Mouse (Mus musculus) ES-Bruce4 (cell line): ENCODE data around the gene Thbs2. TPM values are rescaled to one million over a fixed set of nuclear protein-coding genes. Genes with fewer than 3 reads are reported as not detected.

Source experiments
- H3K27ac ChIP-seq: 2 replicates; pipeline ENCODE4 v1.5.1; 2012; ENCODE audit warnings: low read length, inconsistent platforms; ENCODE audit not compliant: insufficient read depth
- H3K27me3 ChIP-seq: 2 replicates; pipeline ENCODE4 v1.6.1; 2012; ENCODE audit warnings: mild to moderate bottlenecking, low read length, inconsistent platforms; ENCODE audit not compliant: control insufficient read depth, poor library complexity, insufficient read depth, severe bottlenecking
- H3K36me3 ChIP-seq: 2 replicates; pipeline ENCODE4 v1.6.1; 2012; ENCODE audit warnings: inconsistent platforms, mild to moderate bottlenecking, low read length, moderate library complexity; ENCODE audit not compliant: control insufficient read depth, poor library complexity, insufficient read depth, severe bottlenecking
- H3K4me1 ChIP-seq: one replicate; pipeline ENCODE4 v1.8.1; 2011; ENCODE audit warnings: low read length; ENCODE audit not compliant: control insufficient read depth, insufficient read depth
- H3K4me3 ChIP-seq: 2 replicates; pipeline ENCODE4 v1.5.1; 2011; ENCODE audit warnings: low read depth, mild to moderate bottlenecking, low read length
- H3K9ac ChIP-seq: 2 replicates; pipeline ENCODE4 v1.6.1; 2012; ENCODE audit warnings: low read depth, mild to moderate bottlenecking, inconsistent platforms; ENCODE audit not compliant: poor library complexity, severe bottlenecking
- H3K9me3 ChIP-seq: replicated peaks from 2 replicates; pipeline ENCODE4 v1.6.1; 2012; ENCODE audit warnings: mild to moderate bottlenecking, low read length, inconsistent platforms; ENCODE audit not compliant: control insufficient read depth, poor library complexity, insufficient read depth, severe bottlenecking
- CTCF ChIP-seq: IDR thresholded peaks from one replicate; pipeline ENCODE4 v1.8.1; 2011; ENCODE audit warnings: low read depth, low read length
- EP300 ChIP-seq: IDR thresholded peaks from 2 replicates; pipeline ENCODE4 v1.6.1; 2011; ENCODE audit warnings: low read depth, low read length; ENCODE audit not compliant: insufficient read depth
- POLR2A ChIP-seq: IDR thresholded peaks from one replicate; pipeline ENCODE4 v1.8.1; 2011; ENCODE audit warnings: low read length; ENCODE audit not compliant: insufficient read depth
- polyA plus RNA-seq: library from polyadenylated mRNA; stranded (reverse); fragments of >200 nt; gene quantifications from 2 replicates; pipeline ENCODE4 v1.2.4, GENCODE M21; 2011; ENCODE audit warnings: low read depth; ENCODE audit not compliant: missing spikeins, insufficient read depth, insufficient read length

Thbs2 gene
- polyA plus RNA-seq, 1 experiment, result 2.0 TPM

DNA sequence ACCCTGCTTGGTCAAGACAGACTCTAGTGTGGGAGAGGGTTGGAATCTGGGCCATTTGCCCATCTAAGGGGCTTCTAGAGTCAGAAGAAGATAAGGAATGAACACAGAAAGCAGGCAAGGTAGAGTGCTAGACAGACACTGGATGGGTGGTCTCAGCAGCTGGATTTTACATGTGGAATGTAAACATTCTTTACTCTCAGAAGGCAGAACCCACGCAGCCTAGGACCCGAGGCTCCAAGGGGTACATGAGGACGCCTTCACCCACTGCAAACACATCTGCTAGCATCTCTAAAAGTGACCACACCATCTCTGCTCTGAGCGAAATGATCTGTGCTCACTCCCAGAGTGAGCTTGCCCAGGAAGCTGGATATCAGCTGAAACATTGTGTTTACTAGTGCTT lies 9.2 kb upstream of the Thbs2 start:
- no peaks in the 10 kb centered on the region for H3K27me3 ChIP-seq
- H3K27ac ChIP-seq, result no peak overlapping the region
- no peaks in the 10 kb centered on the region for H3K4me1 ChIP-seq
- H3K36me3 ChIP-seq, result no peaks in the 10 kb centered on the region
- H3K9ac ChIP-seq, result no peak overlapping the region
- H3K4me3 ChIP-seq, result no peak overlapping the region
- H3K9me3 ChIP-seq, result no peaks in the 10 kb centered on the region
- TF ChIP-seq EP300 (no peak), CTCF (no peak), POLR2A (no peak)

DNA sequence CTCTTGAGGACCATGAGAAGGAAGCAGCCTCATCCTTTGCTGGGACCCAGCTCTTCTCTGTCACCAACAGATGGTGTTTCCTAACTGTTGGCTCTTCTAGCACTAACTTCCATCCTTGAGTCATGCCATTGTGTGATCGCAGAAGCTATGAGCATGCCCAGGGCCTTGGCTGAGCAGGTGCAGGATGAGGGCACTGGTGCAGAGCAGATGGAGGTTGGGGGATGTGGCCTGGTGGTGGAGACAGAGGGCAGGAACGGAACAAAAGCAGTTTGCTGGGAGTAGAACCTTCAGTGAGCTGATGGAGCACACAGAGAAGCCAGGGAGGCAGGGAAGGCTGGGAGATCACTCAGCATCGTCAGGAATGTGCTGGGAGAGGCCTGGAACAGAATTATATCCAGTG lies 8.7 kb upstream of the Thbs2 start:
- no peak overlapping the region for H3K27ac ChIP-seq
- H3K4me1 ChIP-seq, result no peaks in the 10 kb centered on the region
- no peaks in the 10 kb centered on the region; the same call in 1 of the 2 replicates for H3K27me3 ChIP-seq
- H3K9ac ChIP-seq, result no peak overlapping the region
- no peak overlapping the region for H3K4me3 ChIP-seq
- no peaks in the 10 kb centered on the region for H3K9me3 ChIP-seq
- TF ChIP-seq POLR2A, result no peak
- no peak for TF ChIP-seq CTCF
- no peak for TF ChIP-seq EP300
- H3K36me3 ChIP-seq, result no peaks in the 10 kb centered on the region

DNA sequence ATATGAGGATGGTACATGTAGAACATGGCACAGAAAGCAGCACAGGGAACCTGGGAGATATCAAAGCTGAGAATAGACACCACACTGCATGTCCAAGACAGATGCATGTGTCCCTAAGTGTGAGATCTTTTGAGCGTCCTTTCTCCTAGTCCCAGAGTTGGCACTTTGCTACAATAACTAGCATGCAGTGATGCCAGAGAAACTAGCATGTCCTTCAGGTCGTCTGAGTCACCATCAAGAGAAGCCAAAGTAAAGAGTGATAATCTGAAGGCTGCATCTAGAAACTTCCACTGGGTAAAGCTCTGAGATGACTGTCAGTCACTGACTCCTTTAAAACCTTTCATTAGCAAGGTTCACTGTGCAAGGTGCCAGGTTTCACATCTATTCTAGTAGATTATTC lies 7.9 kb upstream of the Thbs2 start:
- H3K27ac ChIP-seq, result no peak overlapping the region
- H3K4me3 ChIP-seq, result no peak overlapping the region
- TF ChIP-seq POLR2A (no peak), EP300 (no peak), CTCF (no peak)
- H3K9me3 ChIP-seq, result no peaks in the 10 kb centered on the region
- no peaks in the 10 kb centered on the region for H3K4me1 ChIP-seq
- H3K9ac ChIP-seq, result no peak overlapping the region
- no peaks in the 10 kb centered on the region for H3K36me3 ChIP-seq
- H3K27me3 ChIP-seq, result peaks cover 3% of the 10 kb centered on the region

DNA sequence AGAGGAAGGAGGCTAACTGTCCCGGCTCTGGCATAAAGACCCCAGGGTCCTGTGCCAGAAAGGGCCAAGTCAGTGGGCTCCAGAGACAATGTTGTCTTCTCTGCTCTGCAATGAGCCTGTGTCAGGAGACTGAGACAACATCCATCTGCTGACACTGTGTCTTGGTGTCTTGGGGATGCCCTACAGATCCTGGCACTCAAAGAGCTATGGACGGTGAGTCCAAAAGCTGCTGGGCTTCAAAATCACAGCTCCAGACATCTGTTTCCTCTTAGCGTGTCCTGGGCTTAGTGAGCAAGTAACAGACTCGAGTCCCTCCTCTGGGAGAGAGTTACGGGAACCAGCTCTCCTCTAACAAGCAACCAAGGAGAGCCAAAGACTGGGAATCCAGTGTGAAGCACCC lies 6.2 kb upstream of the Thbs2 start:
- Histone ChIP-seq H3K27ac (no peak overlapping the region), H3K4me1 (no peaks in the 10 kb centered on the region)

DNA sequence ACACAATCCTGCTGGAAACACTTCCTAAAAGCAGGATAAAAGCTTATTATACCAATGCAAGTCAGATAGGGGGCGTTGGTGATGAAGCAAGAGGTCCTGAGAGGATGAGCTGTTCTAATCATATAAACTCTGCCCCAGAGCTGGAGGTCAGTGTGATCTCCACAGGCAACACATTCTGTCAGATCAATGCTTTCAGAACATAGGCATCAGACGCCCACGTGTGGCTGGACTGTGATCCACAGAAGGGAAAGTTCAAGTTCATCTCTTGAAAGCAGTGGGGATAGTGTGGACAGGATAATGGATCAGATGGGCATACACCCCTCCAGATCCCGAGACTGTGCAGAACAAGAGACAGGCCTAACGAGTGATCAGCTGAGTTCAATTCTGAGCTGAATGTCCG lies 4.2 kb upstream of the Thbs2 start:
- TF ChIP-seq CTCF (no peak), POLR2A (no peak), EP300 (no peak)

More for the DNA sequence above, 6.2 kb upstream of the Thbs2 start:
- Histone ChIP-seq H3K4me3 (no peak overlapping the region), H3K36me3 (no peaks in the 10 kb centered on the region), H3K9me3 (no peaks in the 10 kb centered on the region), H3K27me3 (peaks cover 3% of the 10 kb centered on the region), H3K9ac (no peak overlapping the region)
- TF ChIP-seq POLR2A (no peak), EP300 (no peak), CTCF (no peak)

DNA sequence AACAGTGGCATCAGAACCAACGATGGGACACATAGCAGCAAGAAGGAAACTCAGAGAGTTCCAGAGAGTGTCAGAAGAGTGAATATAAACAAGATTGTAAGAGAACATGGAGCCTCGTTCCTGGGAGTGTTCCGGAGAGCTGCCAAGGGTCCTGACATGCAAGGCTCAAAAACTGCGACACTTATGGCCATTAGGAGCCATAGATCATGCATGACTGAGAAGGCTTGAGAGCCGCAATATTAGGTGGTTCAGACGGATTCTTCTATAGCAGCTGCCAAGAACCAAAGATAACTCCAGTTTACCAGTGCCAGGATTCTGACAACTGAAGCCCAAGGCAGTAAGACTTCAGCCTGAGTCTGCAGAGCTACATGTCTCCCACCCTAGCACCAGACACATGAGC lies 3.1 kb upstream of the Thbs2 start:
- Histone ChIP-seq H3K27me3 (peaks cover 5% of the 10 kb centered on the region), H3K27ac (no peak overlapping the region), H3K36me3 (no peaks in the 10 kb centered on the region), H3K9me3 (no peaks in the 10 kb centered on the region), H3K9ac (no peak overlapping the region), H3K4me3 (no peak overlapping the region), H3K4me1 (no peaks in the 10 kb centered on the region)
- TF ChIP-seq CTCF, result no peak
- no peak for TF ChIP-seq EP300
- no peak for TF ChIP-seq POLR2A

More for the DNA sequence above, 4.2 kb upstream of the Thbs2 start:
- no peaks in the 10 kb centered on the region for H3K4me1 ChIP-seq
- no peak overlapping the region for H3K4me3 ChIP-seq
- H3K36me3 ChIP-seq, result no peaks in the 10 kb centered on the region
- H3K27me3 ChIP-seq, result peaks cover 3% of the 10 kb centered on the region
- H3K9me3 ChIP-seq, result no peaks in the 10 kb centered on the region
- no peak overlapping the region for H3K27ac ChIP-seq
- H3K9ac ChIP-seq, result no peak overlapping the region
